Mouse (Mus musculus) midbrain, embryonic 14.5 days (tissue): ENCODE measurements around the gene Tacr2. TPM values are rescaled to one million over a fixed set of nuclear protein-coding genes. Genes with fewer than 3 reads are reported as not detected.

Source experiments
- ATAC-seq: fragments of 200-750 bp; cut with Nextera tagmentation; 2 replicates; pipeline ENCODE4 v1.8.0; 2017; ENCODE audit warnings: moderate number of reproducible peaks, moderate library complexity; ENCODE audit not compliant: low FRiP score, low TSS enrichment
- DNase-seq: peaks from one replicate; pipeline ENCODE4 v3.0.0-alpha.2; 2015
- H3K27ac ChIP-seq: fragments of 300-500 bp; sonication (generic); replicated peaks from 2 replicates; pipeline ENCODE4 v1.5.1; 2014; ENCODE audit warnings: mild to moderate bottlenecking, low read depth, low read length, moderate library complexity
- H3K27me3 ChIP-seq: fragments of 300-500 bp; sonication (generic); 2 replicates; pipeline ENCODE4 v1.6.1; 2014; ENCODE audit warnings: low read length, control low read depth, mixed read lengths; ENCODE audit not compliant: control insufficient read depth, insufficient read depth
- H3K36me3 ChIP-seq: fragments of 300-500 bp; sonication (generic); 2 replicates; pipeline ENCODE4 v1.6.1; 2014; ENCODE audit warnings: low read length, control low read depth; ENCODE audit not compliant: control insufficient read depth, insufficient read depth
- H3K4me1 ChIP-seq: fragments of 300-500 bp; sonication (generic); 2 replicates; pipeline ENCODE4 v1.6.1; 2014; ENCODE audit warnings: mild to moderate bottlenecking, antibody characterized with exemption, low read length, control low read depth; ENCODE audit not compliant: control insufficient read depth, insufficient read depth
- H3K4me2 ChIP-seq: fragments of 300-500 bp; sonication (generic); 2 replicates; pipeline ENCODE4 v1.6.1; 2014; ENCODE audit warnings: mild to moderate bottlenecking, low read length, moderate library complexity
- H3K4me3 ChIP-seq: fragments of 300-500 bp; sonication (generic); replicated peaks from 2 replicates; pipeline ENCODE4 v1.5.1; 2014; ENCODE audit warnings: low read depth, low read length
- H3K9ac ChIP-seq: fragments of 300-500 bp; sonication (generic); replicated peaks from 2 replicates; pipeline ENCODE4 v1.6.1; 2014; ENCODE audit warnings: mild to moderate bottlenecking, low read length, moderate library complexity
- H3K9me3 ChIP-seq: fragments of 300-500 bp; sonication (generic); 2 replicates; pipeline ENCODE4 v1.6.1; 2016; ENCODE audit warnings: low read length, control low read depth, mixed read lengths; ENCODE audit not compliant: control insufficient read depth
- WGBS: fragments of 180-500 bp; shearing (Covaris S2); extraction: QIAGEN DNeasy Blood & Tissue Kit; methylation state at CpG from one replicate; pipeline ENCODE4 v1.1.7; 2014; 5-methylcytosine and 5-hydroxymethylcytosine counted together
- polyA plus RNA-seq: library from polyadenylated mRNA; unstranded; fragments of >200 nt; fragmentation: Nextera tagmentation; extraction: Ambion mirVana; gene quantifications from 2 replicates; pipeline ENCODE4 v1.2.1, GENCODE M21; 2014

Tacr2 gene
- polyA plus RNA-seq, 1 experiment from 2014 or later: not detected

DNA sequence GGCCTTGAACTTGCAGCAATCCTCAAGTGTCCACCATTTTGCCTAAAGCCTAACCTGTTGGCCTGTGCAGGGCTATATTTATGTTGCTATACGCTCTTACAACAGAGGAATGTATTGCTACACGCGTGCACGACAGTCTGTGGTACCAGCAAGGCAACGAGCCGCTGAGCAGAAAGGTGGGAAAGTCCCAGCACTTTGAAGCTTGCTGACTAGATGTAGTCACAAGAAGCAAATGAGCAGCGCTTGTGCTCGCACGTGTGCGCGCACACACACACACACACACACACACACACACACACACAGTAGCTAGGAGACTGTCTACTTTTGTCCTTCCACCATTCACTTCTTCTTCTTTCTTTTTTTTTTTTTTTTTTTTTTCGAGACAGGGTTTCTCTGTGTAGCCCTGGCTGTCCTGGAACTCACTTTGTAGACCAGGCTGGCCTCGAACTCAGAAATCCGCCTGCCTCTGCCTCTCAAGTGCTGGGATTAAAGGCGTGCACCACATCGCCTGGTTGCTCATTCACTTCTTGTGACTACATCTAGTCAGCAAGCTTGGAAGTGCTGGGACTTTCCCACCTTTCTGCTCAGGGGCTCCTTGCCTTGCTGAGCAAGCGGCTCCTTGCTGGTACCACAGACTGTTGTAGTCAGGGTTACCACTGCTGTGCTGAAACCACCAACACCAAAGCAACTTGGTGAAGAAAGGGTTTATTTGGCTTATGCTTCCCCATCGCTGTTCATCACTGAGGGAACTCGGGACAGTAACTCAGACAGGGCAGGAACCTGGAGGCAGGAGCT is 25.5 kb downstream of the Tacr2 start:
- no peak overlapping the region for H3K9ac ChIP-seq
- no peak overlapping the region for H3K4me3 ChIP-seq
- no peak overlapping the region for H3K4me2 ChIP-seq
- DNase-seq (no peak), ATAC-seq (no peak)
- no peaks in the 10 kb centered on the region for H3K4me1 ChIP-seq
- no peak overlapping the region for H3K27ac ChIP-seq
- peaks cover 33% of the 10 kb centered on the region for H3K36me3 ChIP-seq
- 94% methylated on average over 17 of the region's 19 CpGs for WGBS
- no peaks in the 10 kb centered on the region for H3K9me3 ChIP-seq
- no peaks in the 10 kb centered on the region for H3K27me3 ChIP-seq

DNA sequence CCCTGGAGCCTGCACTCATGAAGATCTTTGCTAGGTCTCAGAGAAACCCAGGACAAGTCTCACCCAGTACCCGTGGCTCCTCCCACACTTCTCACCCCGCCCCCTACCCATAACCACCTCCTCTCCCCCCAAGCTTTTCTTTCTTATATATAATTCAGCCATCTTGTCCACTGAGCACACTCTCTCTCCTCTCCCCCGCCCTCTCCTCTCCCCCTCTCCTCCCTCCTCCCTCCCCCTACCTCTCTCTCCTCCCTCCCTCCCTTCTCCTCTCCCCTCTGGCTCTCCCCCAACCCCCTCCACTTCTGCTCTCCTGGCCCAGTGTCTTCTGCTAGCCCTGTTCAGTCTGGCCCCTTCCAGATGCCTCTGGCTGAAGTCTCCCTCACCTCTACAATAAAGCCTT is 26.8 kb downstream of the Tacr2 start:
- peaks cover 46% of the 10 kb centered on the region for H3K36me3 ChIP-seq
- H3K4me2 ChIP-seq: no peak overlapping the region
- no peaks in the 10 kb centered on the region for H3K9me3 ChIP-seq
- H3K27ac ChIP-seq: no peak overlapping the region
- H3K9ac ChIP-seq: no peak overlapping the region
- ATAC-seq: no peak
- DNase-seq: no peak
- H3K4me3 ChIP-seq: no peak overlapping the region
- H3K4me1 ChIP-seq: no peaks in the 10 kb centered on the region
- 81% methylated on average over 3 of the region's 3 CpGs for WGBS
- no peaks in the 10 kb centered on the region for H3K27me3 ChIP-seq

DNA sequence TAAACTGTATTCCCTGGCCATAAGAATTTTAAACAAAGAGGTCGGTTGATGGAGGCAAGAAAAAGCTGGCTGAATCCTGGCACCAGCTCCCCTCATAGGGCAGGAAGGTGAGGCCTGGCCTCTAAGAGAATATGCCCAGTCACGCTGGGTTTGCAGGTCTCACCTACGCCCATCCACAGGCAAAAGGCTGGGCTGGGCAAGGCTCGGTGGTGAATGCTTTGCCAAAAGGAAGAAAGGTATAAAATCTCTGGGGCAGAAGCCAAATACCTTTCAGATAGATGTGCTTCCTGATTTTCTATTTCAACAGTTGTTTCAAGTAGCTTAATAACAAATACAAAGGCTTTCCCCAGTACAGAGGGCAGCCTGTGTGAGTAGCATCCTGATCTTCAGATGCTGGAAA is 27.4 kb downstream of the Tacr2 start:
- Histone ChIP-seq H3K27ac (no peak overlapping the region), H3K9me3 (no peaks in the 10 kb centered on the region), H3K4me2 (no peak overlapping the region), H3K4me1 (no peaks in the 10 kb centered on the region), H3K4me3 (no peak overlapping the region), H3K9ac (no peak overlapping the region), H3K36me3 (peaks cover 48% of the 10 kb centered on the region), H3K27me3 (no peaks in the 10 kb centered on the region)
- DNase-seq: no peak
- WGBS: 90% methylated on average over 4 of the region's 4 CpGs
- no peak for ATAC-seq

DNA sequence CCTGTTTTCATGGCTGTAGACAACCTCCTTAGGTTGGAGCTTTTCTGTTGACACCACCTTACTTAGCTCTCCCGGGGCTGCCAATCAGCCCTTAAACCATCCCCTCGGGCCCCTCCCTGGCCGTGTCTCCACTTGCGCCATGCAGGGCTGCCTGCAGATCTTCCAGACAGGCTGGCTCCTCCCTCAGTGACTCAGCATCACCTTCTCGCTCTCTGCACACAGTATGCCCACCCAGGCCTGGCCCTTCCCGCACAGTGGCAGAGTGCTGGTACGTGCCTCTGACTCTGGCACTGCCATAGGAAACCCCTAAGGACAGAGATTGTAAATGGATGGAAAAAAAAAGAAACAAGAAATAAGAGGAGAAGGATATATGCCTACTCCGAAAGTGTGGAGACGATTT is 30.5 kb downstream of the Tacr2 start:
- DNase-seq: no peak
- 47% methylated on average over 9 of the region's 9 CpGs for WGBS

DNA sequence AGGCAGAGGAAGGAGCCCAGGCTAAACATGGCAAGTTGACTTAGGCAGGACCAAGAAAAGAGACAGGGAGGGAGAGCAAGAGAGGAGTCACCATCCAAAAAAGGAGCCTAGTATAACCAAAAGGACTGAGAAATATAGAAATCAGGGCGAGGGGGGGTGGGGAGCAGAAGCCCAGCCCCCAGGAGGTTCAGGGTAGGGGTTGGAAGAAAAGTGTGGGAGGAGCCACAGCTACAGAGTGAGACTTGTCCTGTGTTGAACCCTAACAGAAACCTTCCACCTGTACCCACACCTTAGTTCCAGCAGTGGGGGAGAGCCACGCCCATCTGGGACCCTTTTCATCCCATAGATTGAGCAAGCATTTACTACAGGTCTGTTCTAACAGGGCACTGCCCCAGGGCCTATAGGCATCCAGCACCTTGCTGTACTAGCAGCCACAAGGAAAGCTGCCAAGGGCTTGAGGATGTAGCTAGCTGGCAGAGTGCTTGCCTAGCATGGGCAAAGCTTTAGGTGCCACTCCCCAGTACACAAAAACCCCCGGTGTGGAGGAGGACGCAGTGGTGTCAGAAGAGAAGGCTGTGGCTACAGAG is 31.1 kb downstream of the Tacr2 start:
- no peak for ATAC-seq
- no peaks in the 10 kb centered on the region for H3K27me3 ChIP-seq
- H3K36me3 ChIP-seq: peaks cover 70% of the 10 kb centered on the region
- no peak overlapping the region for H3K27ac ChIP-seq
- no peaks in the 10 kb centered on the region for H3K4me1 ChIP-seq
- DNase-seq: no peak
- H3K9ac ChIP-seq: no peak overlapping the region
- no peak overlapping the region for H3K4me2 ChIP-seq
- no peaks in the 10 kb centered on the region for H3K9me3 ChIP-seq
- 81% methylated on average over 4 of the region's 4 CpGs for WGBS
- H3K4me3 ChIP-seq: no peak overlapping the region

More for the DNA sequence above, 30.5 kb downstream of the Tacr2 start:
- Histone ChIP-seq H3K27ac (no peak overlapping the region), H3K4me3 (no peak overlapping the region), H3K9ac (no peak overlapping the region), H3K4me1 (no peaks in the 10 kb centered on the region), H3K9me3 (no peaks in the 10 kb centered on the region), H3K27me3 (no peaks in the 10 kb centered on the region), H3K4me2 (no peak overlapping the region), H3K36me3 (peaks cover 67% of the 10 kb centered on the region)
- no peak for ATAC-seq

DNA sequence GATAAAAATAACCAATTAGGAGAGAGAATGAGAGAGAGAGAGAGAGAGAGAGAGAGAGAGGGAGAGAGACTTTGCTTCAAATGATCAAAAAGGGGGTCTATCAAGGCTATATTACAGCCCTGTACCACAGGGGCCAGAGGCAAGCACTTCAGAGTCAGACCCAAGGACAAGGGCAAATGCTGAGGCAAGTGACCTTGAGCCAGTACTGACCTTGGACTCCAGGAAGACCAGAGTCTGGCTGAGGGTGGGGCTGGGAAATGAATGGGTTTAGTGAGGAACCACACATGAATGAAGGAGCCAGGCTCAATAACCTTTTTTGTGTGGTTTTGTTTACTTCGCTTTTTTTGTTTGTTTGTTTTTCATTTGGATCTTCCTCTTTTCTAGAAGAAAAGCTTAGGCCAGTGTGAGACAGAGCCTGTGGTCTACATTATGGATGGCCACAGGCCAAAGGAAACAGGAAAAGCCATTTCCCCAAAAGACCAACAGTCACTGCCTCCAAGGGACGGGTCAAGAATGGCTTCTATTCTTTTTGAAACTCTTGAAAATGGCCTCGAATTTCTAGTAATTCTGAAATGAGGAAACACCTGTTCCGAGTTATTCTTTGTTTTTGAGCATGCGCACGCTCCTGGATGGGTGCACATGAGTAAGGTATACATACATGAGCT is 35.4 kb downstream of the Tacr2 start:
- DNase-seq (peak; percentile 5), ATAC-seq (no peak)
- H3K9me3 ChIP-seq: no peaks in the 10 kb centered on the region
- no peaks in the 10 kb centered on the region for H3K4me1 ChIP-seq
- no peaks in the 10 kb centered on the region for H3K27me3 ChIP-seq
- peaks cover 77% of the 10 kb centered on the region for H3K36me3 ChIP-seq
- no peak overlapping the region for H3K4me2 ChIP-seq
- WGBS: 88% methylated on average over 6 of the region's 6 CpGs
- H3K4me3 ChIP-seq: no peak overlapping the region
- H3K9ac ChIP-seq: no peak overlapping the region
- no peak overlapping the region for H3K27ac ChIP-seq

DNA sequence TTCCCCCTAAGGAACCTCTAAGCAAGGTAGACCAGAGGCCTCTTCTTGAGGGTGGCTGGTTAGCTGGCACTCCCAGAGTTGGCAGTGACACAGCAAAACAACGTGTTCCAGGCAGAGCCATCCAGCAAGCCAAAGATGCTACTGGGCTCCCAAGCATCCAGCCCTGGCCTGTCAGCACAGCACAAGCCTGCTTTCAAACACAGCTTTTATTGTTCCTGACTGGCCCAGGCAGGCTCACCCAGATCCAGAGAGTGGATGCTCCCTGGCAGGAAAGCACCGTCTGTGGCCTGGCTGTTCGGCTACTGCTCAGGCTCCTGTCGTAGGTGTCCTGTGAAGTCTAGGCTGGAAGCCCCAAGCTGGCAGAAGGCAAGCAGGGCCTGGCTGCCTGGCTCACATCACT is 41.9 kb downstream of the Tacr2 start:
- Histone ChIP-seq H3K4me2 (no peak overlapping the region), H3K27ac (no peak overlapping the region), H3K36me3 (peaks cover 58% of the 10 kb centered on the region), H3K4me3 (no peak overlapping the region), H3K27me3 (no peaks in the 10 kb centered on the region), H3K9me3 (no peaks in the 10 kb centered on the region), H3K4me1 (no peaks in the 10 kb centered on the region), H3K9ac (no peak overlapping the region)
- WGBS: 92% methylated on average over 4 of the region's 4 CpGs
- DNase-seq (no peak), ATAC-seq (no peak)

DNA sequence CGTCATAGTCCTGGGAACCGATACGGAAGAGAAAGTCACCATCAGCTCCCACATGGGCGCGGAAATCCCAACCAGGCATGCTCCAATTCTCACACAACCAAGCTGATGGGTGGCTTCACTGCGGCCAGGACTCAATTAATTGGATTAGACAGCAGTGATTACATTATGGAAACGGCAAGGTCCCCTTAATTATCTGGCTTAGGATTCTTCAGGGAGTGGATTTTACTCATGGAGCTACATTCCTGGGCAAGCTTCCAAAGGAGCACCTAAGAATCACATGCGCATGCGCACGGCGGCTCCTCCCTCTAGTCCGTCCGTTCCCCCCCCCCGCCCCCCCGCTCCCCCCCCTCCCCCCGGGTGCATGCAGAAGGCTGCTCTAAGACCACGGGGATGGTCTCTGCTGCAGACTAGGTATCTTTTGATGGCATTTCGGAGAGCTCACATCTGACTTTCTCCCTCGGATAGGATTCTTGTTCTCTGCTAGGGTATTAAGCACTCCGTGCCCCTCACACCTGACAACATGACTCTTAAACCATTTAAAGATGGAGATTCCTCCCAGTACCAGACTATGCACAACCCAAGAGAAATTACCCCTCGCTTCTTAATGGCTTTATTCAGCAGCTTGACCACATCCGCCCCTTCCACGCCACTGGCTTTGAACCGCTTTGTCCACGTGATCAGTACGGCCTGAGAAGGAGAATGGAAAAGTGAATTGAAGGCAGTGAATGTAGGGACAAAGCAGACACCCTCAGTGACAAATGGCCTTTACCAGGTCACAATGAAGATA is 44.0 kb downstream of the Tacr2 start:
- 55% methylated on average over 20 of the region's 26 CpGs for WGBS
- Histone ChIP-seq H3K4me2 (no peak overlapping the region), H3K4me3 (no peak overlapping the region), H3K36me3 (peaks cover 41% of the 10 kb centered on the region), H3K27ac (no peak overlapping the region), H3K4me1 (no peaks in the 10 kb centered on the region), H3K9ac (no peak overlapping the region), H3K27me3 (no peaks in the 10 kb centered on the region), H3K9me3 (no peaks in the 10 kb centered on the region)
- ATAC-seq: 0 out of 2 replicates have a peak, but pooled peaks have one; percentile 27
- DNase-seq: peak; percentile 80
